Mouse (Mus musculus) megakaryocyte, embryonic 14.5 days (primary cell): ENCODE measurements around the gene Rab13.

Experiments
- FLI1 ChIP-seq: IDR thresholded peaks from 2 replicates; pipeline ENCODE4 v1.6.1; 2012; ENCODE audit warnings: low read length, inconsistent platforms, mixed read lengths
- GATA1 ChIP-seq: IDR thresholded peaks from 3 replicates; pipeline ENCODE4 v1.6.1; 2012; ENCODE audit warnings: mixed read lengths, low read length, inconsistent platforms, borderline replicate concordance

DNA sequence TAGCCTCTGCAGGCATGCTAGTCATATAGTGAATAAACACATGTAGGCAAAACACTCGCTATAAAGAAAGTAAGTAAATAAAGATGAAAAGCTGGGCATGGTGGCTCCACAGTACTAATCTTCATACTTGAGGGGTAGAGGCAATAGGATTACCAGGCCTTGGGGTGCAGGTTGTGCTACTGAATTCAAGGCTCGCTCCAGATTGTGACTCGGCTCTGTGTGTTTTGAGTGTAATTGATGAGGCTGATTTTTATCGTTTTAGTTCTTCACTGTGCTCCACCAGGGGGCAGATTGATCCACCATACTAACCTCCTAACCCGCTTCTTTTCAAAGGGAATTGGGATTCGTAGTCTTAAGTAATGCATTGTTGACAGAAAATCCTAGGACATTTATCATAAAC is 6.6 kb downstream of the Rab13 start:
- TF ChIP-seq GATA1 = no peak
- no peak for TF ChIP-seq FLI1
